Mouse (Mus musculus) heart, embryonic 11.5 days (tissue): Measurements from ENCODE around the gene Mta1. TPM values are rescaled to one million over a fixed set of nuclear protein-coding genes. Genes with fewer than 3 reads are reported as not detected.
A peak's percentile ranks its signal among the peaks of the same experiment; 100 is the strongest.

ENCODE experiments used
- ATAC-seq: fragments of 200-750 bp; cut with Nextera tagmentation; replicated peaks from 2 replicates; pipeline ENCODE4 v1.8.0; 2017; ENCODE audit warnings: moderate library complexity; ENCODE audit not compliant: insufficient number of reproducible peaks, low FRiP score, low TSS enrichment
- H3K27ac ChIP-seq: fragments of 300-500 bp; sonication (generic); 2 replicates; pipeline ENCODE4 v1.5.1; 2014; ENCODE audit warnings: mild to moderate bottlenecking, low read depth, low read length
- H3K27me3 ChIP-seq: fragments of 300-500 bp; sonication (generic); 2 replicates; pipeline ENCODE4 v1.6.1; 2014; ENCODE audit warnings: mild to moderate bottlenecking, low read length, mixed read lengths; ENCODE audit not compliant: control insufficient read depth, insufficient read depth
- H3K36me3 ChIP-seq: fragments of 300-500 bp; sonication (generic); 2 replicates; pipeline ENCODE4 v1.6.1; 2014; ENCODE audit warnings: mild to moderate bottlenecking, low read length, moderate library complexity, mixed read lengths; ENCODE audit not compliant: control insufficient read depth, insufficient read depth
- H3K4me1 ChIP-seq: fragments of 300-500 bp; sonication (generic); 2 replicates; pipeline ENCODE4 v1.6.1; 2014; ENCODE audit warnings: low read length; ENCODE audit not compliant: control insufficient read depth, insufficient read depth
- H3K4me2 ChIP-seq: fragments of 300-500 bp; sonication (generic); 2 replicates; pipeline ENCODE4 v1.6.1; 2014; ENCODE audit warnings: mild to moderate bottlenecking, moderate library complexity
- H3K4me3 ChIP-seq: fragments of 300-500 bp; sonication (generic); 2 replicates; pipeline ENCODE4 v1.5.1; 2014; ENCODE audit warnings: low read depth, low read length
- H3K9ac ChIP-seq: fragments of 300-500 bp; sonication (generic); 2 replicates; pipeline ENCODE4 v1.6.1; 2014; ENCODE audit warnings: mild to moderate bottlenecking, low read depth, low read length, moderate library complexity
- H3K9me3 ChIP-seq: fragments of 300-500 bp; sonication (generic); replicated peaks from 2 replicates; pipeline ENCODE4 v1.6.1; 2016; ENCODE audit warnings: low read length; ENCODE audit not compliant: control insufficient read depth
- WGBS: fragments of 180-500 bp; shearing (Covaris S2); extraction: QIAGEN DNeasy Blood & Tissue Kit; methylation state at CpG from one replicate; pipeline ENCODE4 v1.1.7; 2014; ENCODE audit not compliant: insufficient replicate concordance; 5-methylcytosine and 5-hydroxymethylcytosine counted together
- microRNA-seq: library from miRNA; unstranded; fragments of <30 nt; microRNA quantifications from one replicate; pipeline ENCODE4, GENCODE M21; 2016; ENCODE audit warnings: borderline number of aligned reads
- polyA plus RNA-seq: library from polyadenylated mRNA; unstranded; fragments of >200 nt; fragmentation: Nextera tagmentation; extraction: Ambion mirVana; gene quantifications from 2 replicates; pipeline ENCODE4 v1.2.1, GENCODE M21; 2014

Gene Mta1
- polyA plus RNA-seq, 1 experiment from 2014 or later, result 14.7 TPM

DNA sequence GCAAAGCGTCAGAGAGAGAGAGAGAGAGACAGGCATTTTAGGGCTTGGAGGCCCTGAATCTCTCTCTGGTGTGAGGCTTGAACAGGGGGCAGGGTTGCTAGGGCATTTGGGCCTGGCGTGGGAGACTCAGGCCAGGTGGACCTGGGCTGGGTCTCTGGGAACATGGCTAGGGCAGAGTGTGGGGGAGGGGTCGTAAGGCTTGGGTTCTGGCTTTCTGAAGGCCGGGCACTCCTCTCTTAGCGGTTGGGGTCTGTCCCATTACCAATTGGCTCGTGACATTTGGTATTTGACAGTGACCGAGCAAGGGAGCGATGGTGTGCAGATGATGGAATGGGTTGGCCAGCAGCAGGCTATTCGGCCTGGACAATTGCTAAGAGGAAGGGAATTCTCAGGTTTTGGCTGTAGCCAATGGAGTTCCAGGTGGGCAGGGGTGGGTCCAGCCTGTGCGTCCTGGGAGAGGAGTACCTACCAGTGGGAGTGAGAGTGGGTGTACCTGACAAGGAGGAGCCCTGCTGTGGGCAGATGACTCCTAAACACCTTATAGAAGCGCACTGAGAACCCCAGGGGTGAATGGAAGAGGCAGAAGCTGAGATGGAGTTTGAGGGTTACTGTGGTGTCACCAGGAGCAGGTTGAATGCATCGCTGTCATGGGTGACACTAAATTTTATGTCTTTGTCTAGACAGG is 88.4 kb downstream of the Mta1 start:
- H3K27ac ChIP-seq, result no peak overlapping the region
- H3K9ac ChIP-seq, result peak overlapping the region; percentile 56; the same call in 1 of the 2 replicates
- peak overlapping the region; percentile 53 for H3K4me3 ChIP-seq
- H3K27me3 ChIP-seq, result peaks cover 46% of the 10 kb centered on the region
- H3K9me3 ChIP-seq, result no peaks in the 10 kb centered on the region
- no peak for ATAC-seq
- 36% methylated on average over 12 of the region's 12 CpGs for WGBS
- peak overlapping the region; percentile 93 for H3K4me2 ChIP-seq
- H3K36me3 ChIP-seq, result no peaks in the 10 kb centered on the region
- peaks cover 14% of the 10 kb centered on the region for H3K4me1 ChIP-seq

Small RNA genes within 50 kb of the gene (microRNA-seq; reads per million reads assigned to microRNA genes)
- not detected for gene Gm44471

Other genes with a start within 250 kb of the Mta1 start
- 0.19 TPM in 1 of 2 replicates, not detected in the other for gene Gpr132, start 230.1 kb upstream of the Mta1 start, polyA plus RNA-seq
- gene Jag2, start 168.5 kb upstream of the Mta1 start, polyA plus RNA-seq, result 1.5 and 2.2 TPM in 2 replicates
- gene Nudt14, start 156.2 kb upstream of the Mta1 start, polyA plus RNA-seq, result 44.2 and 50.7 TPM in 2 replicates
- gene Btbd6, start 121.8 kb upstream of the Mta1 start, polyA plus RNA-seq, result 18.9 and 22.5 TPM in 2 replicates
- gene Brf1, start 97.6 kb upstream of the Mta1 start, polyA plus RNA-seq, result 33.7 and 39.5 TPM in 2 replicates
- gene Pacs2, start 83.8 kb upstream of the Mta1 start, polyA plus RNA-seq, result 7.3 and 11.3 TPM in 2 replicates
- 0.16 TPM in 1 of 2 replicates, not detected in the other for gene Tex22, start 23.8 kb upstream of the Mta1 start, polyA plus RNA-seq
- 1,118 and 1,169 TPM in 2 replicates for gene Crip2, start 42.0 kb downstream of the Mta1 start, polyA plus RNA-seq
- gene Crip1, start 48.0 kb downstream of the Mta1 start, polyA plus RNA-seq, result 525 and 533 TPM in 2 replicates
- 15.8 and 16.6 TPM in 2 replicates for gene Tedc1, start 58.1 kb downstream of the Mta1 start, polyA plus RNA-seq
- gene Tmem121, start 87.7 kb downstream of the Mta1 start, polyA plus RNA-seq, result 1.00 and 1.5 TPM in 2 replicates